Mouse (Mus musculus) stomach, postnatal 0 days (tissue): ENCODE data around the gene Borcs7.

ENCODE experiments used
- CTCF ChIP-seq: IDR thresholded peaks from 2 replicates; pipeline ENCODE4 v1.5.1; 2016; ENCODE audit warnings: antibody characterized with exemption, low read depth, mild to moderate bottlenecking, moderate library complexity
- EP300 ChIP-seq: optimal IDR thresholded peaks from 2 replicates; pipeline ENCODE3; 2016; ENCODE audit warnings: antibody characterized with exemption

- TF ChIP-seq CTCF, result no peak
- no peak for TF ChIP-seq EP300
Measured at GRCm38 (mm10) chr19:46705779-46706495, 16.2 kb downstream of the Borcs7 start.
